Mouse (Mus musculus): Measurements from ENCODE around the gene Rep15. TPM values are rescaled to one million over a fixed set of nuclear protein-coding genes. Genes with fewer than 3 reads are reported as not detected.

The Rep15 gene
- polyA plus RNA-seq, 1 experiment: 6.3 TPM

GRCm38 (mm10) chr6:147024761-147025160 lies 7.6 kb upstream of the Rep15 start:
- Histone ChIP-seq H3K36me3 (ENCODE audit: control insufficient read depth, insufficient read depth, low read length) (peaks cover 21% of the 10 kb centered on the region), H3K27me3 (ENCODE audit: control insufficient read depth, insufficient read depth, low read length) (no peaks in the 10 kb centered on the region), H3K4me1 (ENCODE audit: control insufficient read depth, insufficient read depth, insufficient read length, low read length) (no peaks in the 10 kb centered on the region), H3K27ac (ENCODE audit: insufficient read depth, low read depth, low read length) (no peak overlapping the region), H3K4me3 (ENCODE audit: low read depth, low read length) (no peak overlapping the region)
- TF ChIP-seq POLR2A (IDR thresholded peaks at IDR 0.05; ENCODE audit: low read depth, low read length): no peak
- no peak for TF ChIP-seq CTCF (IDR thresholded peaks at IDR 0.05; ENCODE audit: extremely low read depth, insufficient read length, insufficient replicate concordance, low read depth, low read length)
- WGBS: 38% methylated on average over 3 of the region's 3 CpGs

- Histone ChIP-seq H3K27me3 (ENCODE audit: control insufficient read depth, insufficient read depth, low read length) (no peaks in the 10 kb centered on the region), H3K36me3 (ENCODE audit: control insufficient read depth, insufficient read depth, low read length) (peaks cover 21% of the 10 kb centered on the region), H3K27ac (ENCODE audit: insufficient read depth, low read depth, low read length) (no peak overlapping the region), H3K4me3 (ENCODE audit: low read depth, low read length) (no peak overlapping the region), H3K4me1 (ENCODE audit: control insufficient read depth, insufficient read depth, insufficient read length, low read length) (no peaks in the 10 kb centered on the region)
- 88% methylated on average over 2 of the region's 2 CpGs for WGBS
- TF ChIP-seq POLR2A (IDR thresholded peaks at IDR 0.05; ENCODE audit: low read depth, low read length): no peak
- no peak for TF ChIP-seq CTCF (IDR thresholded peaks at IDR 0.05; ENCODE audit: extremely low read depth, insufficient read length, insufficient replicate concordance, low read depth, low read length)
These were observed 4.0 kb upstream of the Rep15 start for GRCm38 (mm10) chr6:147028396-147028795.

DNA sequence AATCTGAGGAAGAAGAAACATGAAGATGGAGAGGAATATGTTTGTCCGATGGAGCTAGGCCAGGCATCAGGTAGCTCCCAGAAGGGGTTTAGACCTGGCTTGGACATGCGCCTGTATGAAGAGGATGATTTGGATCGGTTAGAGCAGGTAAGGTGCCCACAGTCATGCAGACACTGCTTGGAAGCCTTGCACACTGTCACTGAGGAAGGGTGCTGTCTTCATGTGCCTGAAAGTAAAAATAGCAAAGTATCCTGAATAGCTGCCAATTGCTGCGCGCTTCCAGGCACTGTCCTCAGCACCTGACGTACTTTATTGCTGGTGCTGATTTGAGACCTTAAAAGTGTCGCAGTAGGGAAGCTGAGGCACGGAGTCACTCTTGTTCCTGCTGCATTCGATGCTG lies 2.8 kb upstream of the Rep15 start:
- no peaks in the 10 kb centered on the region for H3K4me1 ChIP-seq (ENCODE audit: control insufficient read depth, insufficient read depth, insufficient read length, low read length)
- TF ChIP-seq POLR2A (IDR thresholded peaks at IDR 0.05; ENCODE audit: low read depth, low read length) (no peak), CTCF (IDR thresholded peaks at IDR 0.05; ENCODE audit: extremely low read depth, insufficient read length, insufficient replicate concordance, low read depth, low read length) (no peak)
- no peak overlapping the region for H3K4me3 ChIP-seq (ENCODE audit: low read depth, low read length)
- H3K27me3 ChIP-seq (ENCODE audit: control insufficient read depth, insufficient read depth, low read length): no peaks in the 10 kb centered on the region
- peaks cover 21% of the 10 kb centered on the region for H3K36me3 ChIP-seq (ENCODE audit: control insufficient read depth, insufficient read depth, low read length)
- no peak overlapping the region for H3K27ac ChIP-seq (ENCODE audit: insufficient read depth, low read depth, low read length)
- WGBS: 92% methylated on average over 9 of the region's 9 CpGs

- Histone ChIP-seq H3K4me3 (ENCODE audit: low read depth, low read length) (no peak overlapping the region), H3K36me3 (ENCODE audit: control insufficient read depth, insufficient read depth, low read length) (peaks cover 20% of the 10 kb centered on the region), H3K27ac (ENCODE audit: insufficient read depth, low read depth, low read length) (no peak overlapping the region), H3K4me1 (ENCODE audit: control insufficient read depth, insufficient read depth, insufficient read length, low read length) (no peaks in the 10 kb centered on the region), H3K27me3 (ENCODE audit: control insufficient read depth, insufficient read depth, low read length) (no peaks in the 10 kb centered on the region)
- TF ChIP-seq POLR2A (IDR thresholded peaks at IDR 0.05; ENCODE audit: low read depth, low read length): no peak
- TF ChIP-seq CTCF (IDR thresholded peaks at IDR 0.05; ENCODE audit: extremely low read depth, insufficient read length, insufficient replicate concordance, low read depth, low read length): no peak
- 88% methylated on average over 15 of the region's 15 CpGs for WGBS
These were observed 2.1 kb upstream of the Rep15 start for GRCm38 (mm10) chr6:147030096-147030885.

DNA sequence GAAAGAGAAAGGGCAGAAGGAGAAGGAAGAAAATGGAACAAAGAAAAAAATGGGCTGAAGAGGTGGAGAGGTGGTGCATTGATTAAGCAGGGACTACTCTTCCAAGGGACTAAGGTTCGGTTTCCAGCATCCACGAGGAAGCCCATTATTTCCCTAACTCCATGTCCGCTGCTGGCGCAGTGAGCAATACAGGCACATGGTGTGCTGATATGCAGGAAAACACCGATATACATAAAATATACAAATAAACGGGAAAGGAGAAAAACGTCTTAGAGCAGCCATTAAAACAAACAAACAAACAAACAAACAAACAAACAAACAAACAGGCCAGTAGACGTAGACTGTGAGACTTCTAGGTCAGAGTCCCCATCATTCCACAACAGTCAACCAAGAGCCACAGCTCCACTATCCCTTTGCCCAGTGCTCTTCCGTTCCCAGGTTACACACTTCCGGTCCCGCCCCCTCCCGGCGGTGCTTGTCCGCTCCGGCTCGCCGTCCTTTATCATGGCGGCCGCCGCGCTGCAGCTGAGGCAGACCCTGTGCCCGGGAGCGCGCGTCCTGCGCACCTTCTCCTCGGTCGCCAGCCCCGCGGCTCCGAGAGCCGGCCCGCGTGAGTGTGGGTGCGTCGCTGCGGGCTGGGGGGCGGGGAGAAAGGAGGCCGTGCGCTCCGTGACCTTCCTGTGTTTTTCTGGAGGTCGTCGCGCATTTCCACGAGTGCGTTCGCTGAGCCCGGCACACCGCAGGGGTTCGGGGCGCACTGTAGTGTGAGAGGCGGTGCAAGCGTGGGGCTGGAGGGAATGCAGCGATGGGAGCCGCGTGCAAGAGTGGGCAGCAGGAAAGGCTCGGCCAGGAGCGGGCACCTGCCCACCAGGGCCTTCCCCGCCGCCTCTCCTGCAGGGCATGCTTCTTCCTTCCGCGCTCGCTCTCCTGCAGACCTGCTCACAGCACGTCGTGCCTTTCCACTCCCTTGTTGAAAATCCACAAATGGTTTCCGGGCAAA lies 10.2 kb downstream of the Rep15 start, which contains the start of gene Mrps35:
Gene Mrps35, plus strand, starts transcription at position 474 of the 1,000 bp plus-strand sequence.
- WGBS: 2% methylated on average over 66 of the region's 66 CpGs
- H3K27ac ChIP-seq (ENCODE audit: insufficient read depth, low read depth, low read length): peak within 1 kb of the TSS; percentile 56
- H3K4me3 ChIP-seq (ENCODE audit: low read depth, low read length): peak within 1 kb of the TSS; percentile 78
- no peaks in the 10 kb centered on the region for H3K27me3 ChIP-seq (ENCODE audit: control insufficient read depth, insufficient read depth, low read length)
- peaks cover 9% of the 10 kb centered on the region for H3K36me3 ChIP-seq (ENCODE audit: control insufficient read depth, insufficient read depth, low read length)
- peaks cover 6% of the 10 kb centered on the region; the same call in 1 of the 2 replicates for H3K4me1 ChIP-seq (ENCODE audit: control insufficient read depth, insufficient read depth, insufficient read length, low read length)
- TF ChIP-seq POLR2A (IDR thresholded peaks at IDR 0.05; ENCODE audit: low read depth, low read length) (peak; percentile 88), CTCF (IDR thresholded peaks at IDR 0.05; ENCODE audit: extremely low read depth, insufficient read length, insufficient replicate concordance, low read depth, low read length) (no peak)

- no peaks in the 10 kb centered on the region for H3K27me3 ChIP-seq (ENCODE audit: control insufficient read depth, insufficient read depth, low read length)
- TF ChIP-seq CTCF (IDR thresholded peaks at IDR 0.05; ENCODE audit: extremely low read depth, insufficient read length, insufficient replicate concordance, low read depth, low read length) (no peak), POLR2A (IDR thresholded peaks at IDR 0.05; ENCODE audit: low read depth, low read length) (no peak)
- peaks cover 6% of the 10 kb centered on the region; the same call in 1 of the 2 replicates for H3K4me1 ChIP-seq (ENCODE audit: control insufficient read depth, insufficient read depth, insufficient read length, low read length)
- H3K36me3 ChIP-seq (ENCODE audit: control insufficient read depth, insufficient read depth, low read length): peaks cover 17% of the 10 kb centered on the region
- H3K27ac ChIP-seq (ENCODE audit: insufficient read depth, low read depth, low read length): no peak overlapping the region
- WGBS: 23% methylated on average over 7 of the region's 7 CpGs
- peak overlapping the region; percentile 31; the same call in 1 of the 2 replicates for H3K4me3 ChIP-seq (ENCODE audit: low read depth, low read length)
These were observed 11.2 kb downstream of the Rep15 start for GRCm38 (mm10) chr6:147043633-147044032.
